Mouse (Mus musculus) hindbrain, embryonic 16.5 days (tissue): ENCODE measurements at regions not wholly inside any gene's neighbourhood (a gene's known extent, or its start where the extent isn't known, plus 50 kb on each side); places are given as distances from the start of the nearest gene placed in this dataset.

Experiments used
- ATAC-seq: fragments of 200-750 bp; cut with Nextera tagmentation; 2 replicates; pipeline ENCODE4 v1.8.0; 2017; ENCODE audit warnings: moderate TSS enrichment, moderate library complexity
- H3K27ac ChIP-seq: fragments of 300-500 bp; sonication (generic); 2 replicates; pipeline ENCODE4 v1.5.1; 2014; ENCODE audit warnings: low read depth, mild to moderate bottlenecking, control low read depth, low read length, moderate library complexity
- H3K27me3 ChIP-seq: fragments of 300-500 bp; sonication (generic); replicated peaks from 2 replicates; pipeline ENCODE4 v1.6.1; 2014; ENCODE audit warnings: low read length; ENCODE audit not compliant: control insufficient read depth, insufficient read depth
- H3K36me3 ChIP-seq: fragments of 300-500 bp; sonication (generic); 2 replicates; pipeline ENCODE4 v1.6.1; 2014; ENCODE audit warnings: mild to moderate bottlenecking, low read length, moderate library complexity, mixed read lengths; ENCODE audit not compliant: control insufficient read depth, insufficient read depth
- H3K4me1 ChIP-seq: fragments of 300-500 bp; sonication (generic); 2 replicates; pipeline ENCODE4 v1.6.1; 2014; ENCODE audit warnings: low read depth, low read length; ENCODE audit not compliant: control insufficient read depth, insufficient read depth
- H3K4me2 ChIP-seq: fragments of 300-500 bp; sonication (generic); 2 replicates; pipeline ENCODE4 v1.6.1; 2014; ENCODE audit warnings: mild to moderate bottlenecking, low read length, control low read depth, moderate library complexity
- H3K4me3 ChIP-seq: fragments of 300-500 bp; sonication (generic); 2 replicates; pipeline ENCODE4 v1.5.1; 2014; ENCODE audit warnings: mild to moderate bottlenecking, low read length, control low read depth, moderate library complexity
- H3K9ac ChIP-seq: fragments of 300-500 bp; sonication (generic); 2 replicates; pipeline ENCODE4 v1.6.1; 2014; ENCODE audit warnings: low read depth, mild to moderate bottlenecking, control low read depth, low read length, moderate library complexity
- H3K9me3 ChIP-seq: fragments of 300-500 bp; sonication (generic); 2 replicates; pipeline ENCODE4 v1.6.1; 2014; ENCODE audit warnings: mild to moderate bottlenecking, low read length, moderate library complexity; ENCODE audit not compliant: control insufficient read depth
- WGBS: fragments of 180-500 bp; shearing (Covaris S2); extraction: QIAGEN DNeasy Blood & Tissue Kit; methylation state at CpG from one replicate; pipeline ENCODE4 v1.1.7; 2014; 5-methylcytosine and 5-hydroxymethylcytosine counted together

DNA sequence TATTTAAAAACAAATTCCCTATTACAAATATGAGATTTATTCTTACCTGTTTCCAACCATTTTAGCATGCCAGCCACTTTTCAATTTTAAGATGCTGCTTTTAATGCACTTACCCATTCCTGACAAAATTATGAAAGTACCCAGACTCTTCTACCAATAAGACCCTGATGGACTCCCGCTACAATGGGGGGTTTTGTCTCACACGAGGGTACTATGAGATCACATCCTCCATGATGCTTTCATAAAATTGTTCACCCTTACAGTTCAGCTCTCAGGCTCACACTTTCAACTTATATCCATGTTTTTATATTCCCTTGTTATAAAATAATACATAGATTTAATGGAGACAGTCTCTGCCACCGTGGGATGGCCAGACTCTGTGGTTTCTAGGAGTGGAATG is 68.1 kb upstream of the Adamts18 start:
- H3K36me3 ChIP-seq = no peaks in the 10 kb centered on the region
- ATAC-seq = no peak
- H3K9ac ChIP-seq = no peak overlapping the region
- no peak overlapping the region for H3K27ac ChIP-seq
- H3K9me3 ChIP-seq = no peaks in the 10 kb centered on the region
- H3K4me2 ChIP-seq = no peak overlapping the region
- 74% methylated on average over 3 of the region's 3 CpGs for WGBS
- H3K4me3 ChIP-seq = no peak overlapping the region
- H3K4me1 ChIP-seq = no peaks in the 10 kb centered on the region
- no peaks in the 10 kb centered on the region; the same call in 1 of the 2 replicates for H3K27me3 ChIP-seq

DNA sequence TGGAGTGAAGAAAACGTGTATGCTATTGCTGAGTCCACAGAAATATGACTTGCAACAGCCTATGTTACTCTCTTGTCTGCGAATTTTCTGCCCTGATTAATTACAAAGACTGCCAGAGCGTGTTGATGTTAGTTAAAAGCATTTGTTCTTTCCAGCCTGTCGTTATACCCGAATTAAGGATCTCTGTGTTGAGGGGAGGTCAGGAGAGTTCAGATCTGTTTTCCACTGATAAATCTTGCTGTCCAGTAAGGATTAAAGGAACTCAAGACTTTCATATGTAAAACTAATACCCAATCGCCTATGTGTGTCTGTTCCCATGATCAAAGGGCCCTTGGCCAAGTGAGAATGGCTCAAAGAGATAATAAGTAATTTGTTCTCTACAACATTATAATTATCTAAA is 68.7 kb upstream of the Adamts18 start:
- Histone ChIP-seq H3K4me1 (no peaks in the 10 kb centered on the region), H3K9me3 (no peaks in the 10 kb centered on the region), H3K27ac (no peak overlapping the region), H3K9ac (no peak overlapping the region), H3K36me3 (no peaks in the 10 kb centered on the region), H3K4me3 (no peak overlapping the region), H3K4me2 (no peak overlapping the region), H3K27me3 (no peaks in the 10 kb centered on the region; the same call in 1 of the 2 replicates)
- WGBS = 35% methylated on average over 6 of the region's 6 CpGs
- ATAC-seq = no peak

DNA sequence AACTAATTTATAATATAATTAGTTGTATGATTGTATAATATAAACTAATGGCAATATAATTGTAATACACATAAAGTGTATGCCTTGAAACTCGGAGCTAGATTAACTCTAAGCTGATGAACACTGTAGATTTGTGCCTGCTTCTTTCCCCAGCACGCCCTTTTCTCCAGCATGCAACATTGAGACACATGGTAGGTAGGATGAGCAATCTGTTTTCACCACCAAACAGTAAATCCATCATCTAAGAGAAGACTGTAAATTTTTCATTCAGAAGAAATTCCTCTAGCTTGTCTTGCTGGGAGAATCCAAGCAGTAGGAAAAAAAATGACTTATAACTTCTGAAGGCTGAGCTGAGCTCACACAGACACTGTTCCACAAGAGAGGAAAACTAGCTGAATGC is 71.8 kb upstream of the Adamts18 start:
- no peak for ATAC-seq
- Histone ChIP-seq H3K9ac (no peak overlapping the region), H3K4me2 (no peak overlapping the region), H3K36me3 (no peaks in the 10 kb centered on the region), H3K4me3 (no peak overlapping the region), H3K27ac (no peak overlapping the region), H3K27me3 (no peaks in the 10 kb centered on the region; the same call in 1 of the 2 replicates), H3K9me3 (no peaks in the 10 kb centered on the region), H3K4me1 (no peaks in the 10 kb centered on the region)
- 81% methylated on average over 2 of the region's 2 CpGs for WGBS

- Histone ChIP-seq H3K9ac (no peak overlapping the region), H3K9me3 (no peaks in the 10 kb centered on the region), H3K27me3 (no peaks in the 10 kb centered on the region), H3K4me1 (no peaks in the 10 kb centered on the region), H3K36me3 (no peaks in the 10 kb centered on the region), H3K27ac (no peak overlapping the region), H3K4me2 (no peak overlapping the region), H3K4me3 (no peak overlapping the region)
- 77% methylated on average over 3 of the region's 3 CpGs for WGBS
- no peak for ATAC-seq
Measured at GRCm38 (mm10) chr8:113923381-113923780, 74.8 kb upstream of the Adamts18 start.

DNA sequence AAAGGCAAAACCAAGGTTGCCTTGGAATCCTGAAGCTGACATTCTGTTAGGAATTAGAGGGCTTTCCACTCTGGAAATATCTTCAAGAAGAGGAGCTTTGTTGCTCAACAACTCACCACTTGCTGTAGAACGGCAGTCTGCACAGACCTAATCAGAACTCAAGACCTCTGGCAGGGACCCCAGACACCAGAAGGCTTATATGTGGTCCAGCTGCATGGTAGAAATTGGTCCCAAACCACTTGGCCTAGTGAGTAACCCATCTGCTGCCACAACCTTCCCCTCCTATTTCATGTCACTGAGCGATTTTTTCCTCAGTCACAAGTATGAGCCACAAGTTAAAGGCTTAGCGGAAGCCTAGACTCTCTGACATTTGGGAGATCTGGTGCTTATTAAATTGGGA is 105.2 kb upstream of the Adamts18 start:
- ATAC-seq = no peak
- Histone ChIP-seq H3K36me3 (no peaks in the 10 kb centered on the region), H3K4me2 (no peak overlapping the region), H3K4me1 (no peaks in the 10 kb centered on the region), H3K27me3 (no peaks in the 10 kb centered on the region), H3K9ac (no peak overlapping the region), H3K9me3 (no peaks in the 10 kb centered on the region), H3K27ac (no peak overlapping the region), H3K4me3 (no peak overlapping the region)
- WGBS = 79% methylated on average over 3 of the region's 3 CpGs

DNA sequence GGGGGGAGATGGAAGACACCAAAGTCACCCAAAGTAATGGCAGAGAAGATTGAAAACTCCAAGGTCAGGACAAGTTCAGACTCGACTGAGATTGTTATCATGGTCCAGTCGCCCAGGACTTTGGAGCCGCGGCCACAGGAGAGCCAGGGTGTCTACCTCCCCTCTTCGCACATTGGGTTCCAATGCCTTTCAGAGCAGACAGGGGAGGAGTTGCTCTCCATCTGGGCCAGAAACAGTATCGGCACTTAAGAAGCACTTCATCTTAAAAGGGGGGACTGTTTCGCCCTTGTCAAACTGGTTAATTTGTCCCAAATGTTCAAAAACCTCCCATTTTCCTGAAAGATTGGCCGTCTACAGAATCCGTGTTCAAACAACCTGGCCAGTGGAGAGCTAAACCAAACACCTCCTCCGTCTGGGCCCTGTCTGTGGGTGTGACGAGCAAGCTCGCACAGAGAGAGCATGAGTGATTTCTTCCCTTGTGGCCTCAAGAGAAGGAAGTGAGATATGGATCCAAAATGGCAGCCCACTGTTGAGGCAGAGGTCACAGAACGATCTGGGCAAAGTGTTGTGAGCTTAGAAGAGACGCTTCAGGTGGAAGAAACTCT is 108.0 kb upstream of the Adamts18 start:
- Histone ChIP-seq H3K4me3 (no peak overlapping the region), H3K27ac (no peak overlapping the region), H3K9me3 (no peaks in the 10 kb centered on the region), H3K36me3 (no peaks in the 10 kb centered on the region), H3K4me1 (no peaks in the 10 kb centered on the region), H3K27me3 (no peaks in the 10 kb centered on the region), H3K4me2 (no peak overlapping the region), H3K9ac (no peak overlapping the region)
- 87% methylated on average over 14 of the region's 14 CpGs for WGBS
- ATAC-seq = no peak

DNA sequence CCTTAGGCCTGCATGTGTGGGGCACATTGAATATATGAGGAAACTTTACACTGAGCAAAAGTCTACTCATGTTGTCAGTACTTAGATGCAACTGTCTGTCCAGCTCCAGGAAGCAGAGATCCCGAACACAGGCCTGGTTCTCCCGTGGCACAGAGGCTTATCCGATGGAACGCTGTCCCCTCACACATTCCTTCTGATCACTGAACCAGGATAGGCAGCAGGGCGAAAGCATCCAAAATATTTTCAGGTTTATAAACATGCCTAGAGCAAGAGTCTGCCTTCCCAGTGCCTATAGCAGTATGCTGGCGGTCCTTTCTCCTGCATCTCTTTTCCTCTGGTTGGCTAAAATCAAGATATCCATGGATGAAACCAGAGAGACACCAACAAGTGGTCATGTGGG is 109.3 kb upstream of the Adamts18 start:
- ATAC-seq = no peak
- no peaks in the 10 kb centered on the region for H3K27me3 ChIP-seq
- no peak overlapping the region for H3K9ac ChIP-seq
- no peak overlapping the region for H3K4me2 ChIP-seq
- H3K4me1 ChIP-seq = no peaks in the 10 kb centered on the region
- H3K4me3 ChIP-seq = no peak overlapping the region
- 64% methylated on average over 6 of the region's 6 CpGs for WGBS
- no peak overlapping the region for H3K27ac ChIP-seq
- H3K36me3 ChIP-seq = no peaks in the 10 kb centered on the region
- no peaks in the 10 kb centered on the region for H3K9me3 ChIP-seq

GRCm38 (mm10) chr8:113975810-113976209 is 127.3 kb upstream of the Adamts18 start:
- Histone ChIP-seq H3K36me3 (no peaks in the 10 kb centered on the region), H3K4me3 (no peak overlapping the region), H3K9ac (no peak overlapping the region), H3K27ac (no peak overlapping the region), H3K9me3 (no peaks in the 10 kb centered on the region; the same call in 1 of the 2 replicates), H3K27me3 (no peaks in the 10 kb centered on the region), H3K4me2 (no peak overlapping the region), H3K4me1 (no peaks in the 10 kb centered on the region; the same call in none of the 2 replicates)
- no peak for ATAC-seq
- WGBS = 75% methylated on average over 5 of the region's 5 CpGs

- no peak overlapping the region for H3K27ac ChIP-seq
- ATAC-seq = no peak
- no peaks in the 10 kb centered on the region for H3K36me3 ChIP-seq
- H3K9me3 ChIP-seq = no peaks in the 10 kb centered on the region
- H3K9ac ChIP-seq = no peak overlapping the region
- no peak overlapping the region for H3K4me2 ChIP-seq
- 46% methylated on average over 4 of the region's 4 CpGs for WGBS
- H3K4me3 ChIP-seq = no peak overlapping the region
- H3K4me1 ChIP-seq = no peaks in the 10 kb centered on the region; the same call in none of the 2 replicates
- H3K27me3 ChIP-seq = no peaks in the 10 kb centered on the region
Measured at GRCm38 (mm10) chr8:113976626-113977025, 128.1 kb upstream of the Adamts18 start.

- no peak for ATAC-seq
- Histone ChIP-seq H3K27me3 (no peaks in the 10 kb centered on the region), H3K27ac (no peak overlapping the region), H3K9ac (no peak overlapping the region), H3K4me3 (no peak overlapping the region), H3K36me3 (no peaks in the 10 kb centered on the region), H3K4me1 (no peaks in the 10 kb centered on the region; the same call in none of the 2 replicates), H3K9me3 (no peaks in the 10 kb centered on the region), H3K4me2 (no peak overlapping the region)
- 58% methylated on average over 4 of the region's 4 CpGs for WGBS
Measured at GRCm38 (mm10) chr8:113977072-113977471, 128.5 kb upstream of the Adamts18 start.
